ENCODE assay signal across 8 mouse cellular contexts in the genomic region with DNA sequence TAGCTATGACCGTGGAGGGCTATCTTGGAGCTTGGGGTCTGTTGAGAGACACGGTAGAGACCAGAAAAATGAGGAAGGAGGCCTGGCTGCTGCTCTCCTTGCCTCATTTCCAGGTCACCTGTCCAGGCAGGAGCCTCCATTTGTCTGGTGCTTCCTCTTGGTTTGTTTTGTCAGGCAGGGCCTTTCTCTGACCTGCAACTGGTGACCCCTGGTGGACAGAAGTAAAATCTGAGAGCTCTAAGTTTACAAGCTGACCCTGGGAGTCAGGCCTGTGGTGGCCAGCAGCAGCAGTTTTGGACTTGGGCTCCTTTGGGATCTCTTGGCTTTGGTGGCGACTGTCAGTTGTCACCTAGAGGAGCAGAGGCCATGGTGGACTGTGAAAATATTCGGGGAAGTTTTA. TPM values are rescaled to one million over a fixed set of nuclear protein-coding genes. Genes with fewer than 3 reads are reported as not detected.
DNase-seq lines count a peak whose midpoint lies in the region; ATAC-seq and TF ChIP-seq lines count a peak whose summit lies in the region.
"Had no signal": no experiment of that assay in that cellular context is flagged by ENCODE, and none has a peak within 500 bp of the region (broad histone marks: within the 10 kb centered on the region; RNA-seq: fewer than 3 reads in every experiment).

No protein-coding gene starts in this region.

- 49% methylated on average over 4 of the region's 4 CpGs for WGBS in hindbrain, embryonic 15.5 days
- WGBS in midbrain, embryonic 11.5 days, result 33% methylated on average over 4 of the region's 4 CpGs

- H3K9ac ChIP-seq in hindbrain, embryonic 15.5 days, result no peak overlapping the region
- H3K9ac ChIP-seq in midbrain, embryonic 11.5 days (ENCODE audit: low read length), result no peak overlapping the region

- intact Hi-C loops in left cerebral cortex, adult 2 months (cut with DNase I), result no loop called here

- in situ Hi-C loops in Patski (cut with MboI; ENCODE audit: low pct_unique_long_range_greater_than_20kb), result loop anchor here (25.0 kb wide), 1 partner anchor 222 kb away; no protein-coding TSS in a partner anchor

- no peaks in the 10 kb centered on the region for H3K4me1 ChIP-seq in cortical plate, adult 2 months (ENCODE audit: control insufficient read depth, insufficient read depth, low read length)
- H3K4me1 ChIP-seq in hindbrain, embryonic 15.5 days (replicated peaks), result peaks cover 26% of the 10 kb centered on the region
- peaks cover 4% of the 10 kb centered on the region; the same call in 1 of the 2 replicates for H3K4me1 ChIP-seq in midbrain, embryonic 11.5 days (ENCODE audit: control insufficient read depth, insufficient read depth, low read length)

- H3K27ac ChIP-seq in left cerebral cortex, adult 2 months, result peak overlapping the region; percentile 45; the same call in 1 of the 2 replicates
- no peak overlapping the region for H3K27ac ChIP-seq in cortical plate, adult 2 months (ENCODE audit: insufficient read depth, low read length)
- H3K27ac ChIP-seq in hindbrain, embryonic 15.5 days (replicated peaks), result peak overlapping the region; percentile 85
- no peak overlapping the region for H3K27ac ChIP-seq in midbrain, embryonic 11.5 days (ENCODE audit: low read depth, low read length)

- H3K9me3 ChIP-seq in hindbrain, embryonic 15.5 days, result no peaks in the 10 kb centered on the region
- H3K9me3 ChIP-seq in midbrain, embryonic 11.5 days (ENCODE audit: control insufficient read depth, low read length), result no peaks in the 10 kb centered on the region

- CTCF ChIA-PET in Patski (lab: Charles Lee), result interaction anchor here (0.6 to 2.5 kb wide), 11 partner anchors 9 to 84 kb away, joined by 3 to 12 read pairs (median 4); no protein-coding TSS in a partner anchor

- H3K27me3 ChIP-seq in Patski, result no peaks in the 10 kb centered on the region
- no peaks in the 10 kb centered on the region for H3K27me3 ChIP-seq in hindbrain, embryonic 15.5 days
- no peaks in the 10 kb centered on the region for H3K27me3 ChIP-seq in midbrain, embryonic 11.5 days (ENCODE audit: control insufficient read depth, insufficient read depth, low read length)
- H3K27me3 ChIP-seq: megakaryocyte, embryonic 14.5 days had no signal

- peak; percentile 59 for TF ChIP-seq CTCF in left cerebral cortex, adult 2 months (IDR thresholded peaks at IDR 0.05)
- peak; percentile 83 for TF ChIP-seq CTCF in Patski (IDR thresholded peaks at IDR 0.05)
- peak; percentile 28; the same call in 1 of the 2 replicates for TF ChIP-seq CTCF in cortical plate, adult 2 months (IDR thresholded peaks at IDR 0.05; ENCODE audit: extremely low read depth, insufficient read depth, low read length)

- H3K4me2 ChIP-seq in hindbrain, embryonic 15.5 days, result no peak overlapping the region
- H3K4me2 ChIP-seq in midbrain, embryonic 11.5 days, result no peak overlapping the region

- DNase-seq in left cerebral cortex, adult 2 months (ENCODE audit: extremely low spot score in 1 of 2, low spot score in 2 of 2), result no peak
- no peak for DNase-seq in left cerebral cortex, adult 8-10 months (ENCODE audit: low spot score in 2 of 2)
- no peak for DNase-seq in Patski (ENCODE audit: low read depth, low spot score)
- peak; percentile 86 for DNase-seq in midbrain, embryonic 11.5 days (ENCODE audit: low spot score, missing footprints)
- DNase-seq in c-Kit-positive CD71-positive TER-119-positive erythroid progenitor cells, embryonic 14.5 days (ENCODE audit: low spot score), result no peak

- no peaks in the 10 kb centered on the region for H3K36me3 ChIP-seq in hindbrain, embryonic 15.5 days
- no peaks in the 10 kb centered on the region for H3K36me3 ChIP-seq in midbrain, embryonic 11.5 days (ENCODE audit: control insufficient read depth, insufficient read depth, low read length)

- POLR2A ChIA-PET in Patski (lab: Charles Lee), result interaction anchor here (0.6 to 1.2 kb wide), 2 partner anchors 14 to 1506 kb away, joined by 4 to 8 read pairs; no protein-coding TSS in a partner anchor

- TF ChIP-seq POLR2A in cortical plate, adult 2 months (IDR thresholded peaks at IDR 0.05; ENCODE audit: extremely low read depth, insufficient read depth, low read length), result no peak

- ATAC-seq in Patski, result peak; percentile 55
- no peak for ATAC-seq in hindbrain, embryonic 15.5 days (ENCODE audit: low FRiP score, low read depth)
- peak; percentile 40; the same call in 1 of the 2 replicates for ATAC-seq in midbrain, embryonic 11.5 days (ENCODE audit: low FRiP score)

- H3K4me3 ChIP-seq in left cerebral cortex, adult 2 months, result no peak overlapping the region
- no peak overlapping the region for H3K4me3 ChIP-seq in cortical plate, adult 2 months (ENCODE audit: insufficient read depth, low read length)
- no peak overlapping the region for H3K4me3 ChIP-seq in hindbrain, embryonic 15.5 days
- no peak overlapping the region for H3K4me3 ChIP-seq in midbrain, embryonic 11.5 days (ENCODE audit: low read depth, low read length)
- H3K4me3 ChIP-seq: megakaryocyte, embryonic 14.5 days had no signal

RNA-seq across cellular contexts. Expression of a gene that starts 10.2 kb away (rescaled TPM):
- total RNA-seq in left cerebral cortex, adult 2 months (2021), result not detected
- total RNA-seq in left cerebral cortex, adult 8-10 months (2022), result under 1 TPM in 1 of 4 experiments, not detected in 3; 0.53 TPM
- not detected for polyA plus RNA-seq in Patski (2021)
- polyA plus RNA-seq in cortical plate, adult 2 months (2012; rRNA removed), result 0.29 and 0.42 TPM in 2 replicates
- polyA plus RNA-seq in hindbrain, embryonic 15.5 days (2015; fragmentation: Nextera tagmentation; extraction: Ambion mirVana), result 0.36 and 0.63 TPM in 2 replicates
- polyA plus RNA-seq in midbrain, embryonic 11.5 days (2014; fragmentation: Nextera tagmentation; extraction: Ambion mirVana), result 0.14 TPM in 1 of 2 replicates, not detected in the other

RNA-seq across cellular contexts. Expression of a gene that starts 15.0 kb away (rescaled TPM):
- 10 to 100 TPM; 31.4 to 62.5 TPM for total RNA-seq in left cerebral cortex, adult 2 months (2021)
- 10 to 100 TPM; 26.1 to 35.5 (median 27.9) TPM for total RNA-seq in left cerebral cortex, adult 8-10 months (2022)
- 45.2 TPM for polyA plus RNA-seq in Patski (2021)
- 68.4 and 76.1 TPM in 2 replicates for polyA plus RNA-seq in cortical plate, adult 2 months (2012; rRNA removed)
- polyA plus RNA-seq in hindbrain, embryonic 15.5 days (2015; fragmentation: Nextera tagmentation; extraction: Ambion mirVana), result 53.9 and 59.1 TPM in 2 replicates
- polyA plus RNA-seq in midbrain, embryonic 11.5 days (2014; fragmentation: Nextera tagmentation; extraction: Ambion mirVana), result 48.8 and 53.4 TPM in 2 replicates

RNA-seq across cellular contexts. Expression of a gene that starts 27.0 kb away (rescaled TPM):
- 10 to 100 TPM; 61.5 to 63.2 TPM for total RNA-seq in left cerebral cortex, adult 2 months (2021)
- 10 to 100 TPM; 57.0 to 73.5 (median 61.5) TPM for total RNA-seq in left cerebral cortex, adult 8-10 months (2022)
- polyA plus RNA-seq in Patski (2021), result 164 TPM
- polyA plus RNA-seq in cortical plate, adult 2 months (2012; rRNA removed), result 74.1 and 75.6 TPM in 2 replicates
- 52.9 and 59.2 TPM in 2 replicates for polyA plus RNA-seq in hindbrain, embryonic 15.5 days (2015; fragmentation: Nextera tagmentation; extraction: Ambion mirVana)
- 34.9 and 36.5 TPM in 2 replicates for polyA plus RNA-seq in midbrain, embryonic 11.5 days (2014; fragmentation: Nextera tagmentation; extraction: Ambion mirVana)

Comparison
In these comparisons a context has a peak if more than half of its experiments do, and no peak if none do; other contexts are left out.
1. H3K27ac ChIP-seq: peak in left cerebral cortex, adult 2 months (single experiment) and hindbrain, embryonic 15.5 days (single experiment); none in cortical plate, adult 2 months (single experiment) and midbrain, embryonic 11.5 days (single experiment).
2. CTCF ChIP-seq: peak in every context shown above with its lines; median percentile 83 in Patski; 59 in left cerebral cortex, adult 2 months; 28 in cortical plate, adult 2 months.